Mouse (Mus musculus) ovary, adult 10 weeks (tissue): ENCODE data around the gene Rbm8a2. TPM values are rescaled to one million over a fixed set of nuclear protein-coding genes. Genes with fewer than 3 reads are reported as not detected.

Source experiments
- polyA plus RNA-seq: library from polyadenylated mRNA; stranded (reverse); fragments of 350-450 nt; fragmentation: Illumina TruSeq; extraction: RNeasy Lipid Tissue Mini Kit (QIAGEN cat#74804); gene quantifications from one replicate; pipeline ENCODE4 v1.2.3, GENCODE M21; 2014

The Rbm8a2 gene
- not detected for polyA plus RNA-seq

DNA sequence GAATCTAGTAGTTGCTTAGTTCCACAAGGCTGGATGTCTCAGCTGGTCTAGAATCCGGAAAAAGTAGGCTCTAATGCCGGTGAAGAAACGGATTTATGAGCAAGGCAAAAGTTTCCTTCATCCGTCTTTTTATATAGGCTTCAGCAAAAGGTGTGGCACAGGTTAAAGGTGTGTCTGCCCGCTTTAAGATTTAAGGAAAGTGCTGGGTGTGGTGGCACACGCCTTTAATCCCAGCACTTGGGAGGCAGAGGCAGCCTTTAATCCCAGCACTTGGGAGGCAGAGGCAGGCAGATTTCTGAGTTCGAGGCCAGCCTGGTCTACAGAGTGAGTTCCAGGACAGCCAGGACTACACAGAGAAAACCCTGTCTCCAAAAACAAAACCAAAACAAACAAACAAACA lies at the start of gene Rbm8a2:
TSS of gene Rbm8a2 (minus strand) at position 101 of the 400 bp plus-strand sequence.

Other genes starting within 250 kb of the Rbm8a2 start
- 13.5 TPM for gene Exo1, start 98.5 kb downstream of the Rbm8a2 start, polyA plus RNA-seq
- not detected for gene Gm38100, start 58.8 kb downstream of the Rbm8a2 start, polyA plus RNA-seq